13 mouse cellular contexts compared by ENCODE assay signal in the genomic region with DNA sequence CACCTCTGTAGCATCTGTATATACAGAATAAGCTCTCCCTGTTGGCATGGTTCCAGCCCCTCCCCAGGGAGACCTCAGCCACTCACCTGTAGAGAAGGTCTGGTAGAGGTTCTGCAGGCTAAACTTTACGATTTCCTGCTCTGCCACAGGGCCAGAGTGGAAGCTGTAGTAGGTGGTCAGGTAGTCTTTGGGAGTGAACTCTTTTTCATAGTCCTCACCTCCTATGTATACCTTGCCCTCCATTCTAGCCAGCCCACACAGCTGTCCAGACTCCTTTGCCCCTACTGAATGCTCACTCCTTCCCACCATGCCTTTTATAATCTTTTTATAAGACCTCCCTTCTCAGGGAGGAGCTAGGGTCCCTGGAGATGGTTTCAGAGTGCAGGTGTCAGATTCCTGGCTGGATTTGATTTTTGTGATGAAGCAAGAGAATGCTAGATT. TPM values are rescaled to one million over a fixed set of nuclear protein-coding genes. Genes with fewer than 3 reads are reported as not detected.
DNase-seq lines count a peak whose midpoint lies in the region; ATAC-seq lines count a peak whose summit lies in the region.
"Had no signal": no experiment of that assay in that cellular context is flagged by ENCODE, and none has a peak within 500 bp of the region (broad histone marks: within the 10 kb centered on the region; RNA-seq: fewer than 3 reads in every experiment).

A gene (minus strand): TSS at position 303 of the 441 bp plus-strand sequence.

- H3K27ac ChIP-seq in brown adipose tissue, adult 24 weeks (replicated peaks; ENCODE audit: low read depth, low read length): 0 out of 2 replicates have a peak within 1 kb of the TSS, but pooled peaks have one; percentile 12
- H3K27ac ChIP-seq: embryonic facial prominence, embryonic 15.5 days; liver, embryonic 15.5 days had no signal

- H3K4me3 ChIP-seq in brown adipose tissue, adult 24 weeks (ENCODE audit: insufficient read depth, low read depth, low read length): peak within 1 kb of the TSS; percentile 14; the same call in 1 of the 2 replicates
- H3K4me3 ChIP-seq: embryonic facial prominence, embryonic 15.5 days; liver, embryonic 15.5 days had no signal

- ATAC-seq in inflammation-experienced regulatory T-cells, adult 6 months: no peak

- 0 out of 2 replicates have a peak, but pooled peaks cover 3% of the 10 kb centered on the region for H3K4me1 ChIP-seq in brown adipose tissue, adult 24 weeks (ENCODE audit: control insufficient read depth, insufficient read depth, insufficient read length, low read length)
- H3K4me1 ChIP-seq: embryonic facial prominence, embryonic 15.5 days had no signal

- no peak for DNase-seq in adrenal gland, adult 8-10 months
- DNase-seq in adrenal gland, postnatal 25 days: no peak
- no peak for DNase-seq in heart, postnatal 36 days
- no peak for DNase-seq in heart, postnatal 4 days
- DNase-seq in kidney, postnatal 25 days: peak; percentile 57 to 75
- DNase-seq in adipocyte (ENCODE audit: low spot score): no peak
- DNase-seq: cerebellum, postnatal 25 days; spleen, adult 18-20 months had no signal

- intact Hi-C loops in heart, postnatal 36 days (cut with DNase I): no loop called here

RNA-seq across cellular contexts. Expression of the gene that starts here (rescaled TPM):
- 10 to 100 TPM; 13.6 to 32.7 (median 23.2) TPM for total RNA-seq in adrenal gland, adult 8-10 months (2022)
- total RNA-seq in adrenal gland, postnatal 25 days (2021): 4.6 and 10.4 TPM in 2 replicates
- total RNA-seq in heart, postnatal 36 days (2021): 10 to 100 TPM; 23.4 to 29.7 TPM
- not detected for total RNA-seq in heart, postnatal 4 days (2021)
- polyA plus RNA-seq in brown adipose tissue, adult 24 weeks (2012; ENCODE audit: insufficient read depth, insufficient read length, missing spikeins): 26.8 and 28.7 TPM in 2 replicates
- not detected for polyA plus RNA-seq in inflammation-experienced regulatory T-cells, adult 6 months (2017; shearing (Covaris generic))
- total RNA-seq: hematopoietic stem cell, adult 5-6 weeks had no signal

Comparison
In these comparisons a context has a peak if more than half of its experiments do, and no peak if none do; other contexts are left out.
1. RNA of the gene that starts here (polyA plus RNA-seq): 26.8 to 28.7 TPM in brown adipose tissue, adult 24 weeks; not detected in inflammation-experienced regulatory T-cells, adult 6 months; every median in the first group is over 10 times any median in the second.
2. DNase-seq: peak in kidney, postnatal 25 days (2 of 2); none in adrenal gland, adult 8-10 months (single experiment), adrenal gland, postnatal 25 days (single experiment), heart, postnatal 36 days (0 of 2), heart, postnatal 4 days (single experiment) and adipocyte (single experiment).